Mouse (Mus musculus) urinary bladder, postnatal 25 days (tissue): ENCODE measurements around the gene Arhgap21.

Experiments
- DNase-seq: peaks from one replicate; pipeline ENCODE4 v3.0.0; 2022; ENCODE audit warnings: low spot score

Gene Arhgap21

DNA sequence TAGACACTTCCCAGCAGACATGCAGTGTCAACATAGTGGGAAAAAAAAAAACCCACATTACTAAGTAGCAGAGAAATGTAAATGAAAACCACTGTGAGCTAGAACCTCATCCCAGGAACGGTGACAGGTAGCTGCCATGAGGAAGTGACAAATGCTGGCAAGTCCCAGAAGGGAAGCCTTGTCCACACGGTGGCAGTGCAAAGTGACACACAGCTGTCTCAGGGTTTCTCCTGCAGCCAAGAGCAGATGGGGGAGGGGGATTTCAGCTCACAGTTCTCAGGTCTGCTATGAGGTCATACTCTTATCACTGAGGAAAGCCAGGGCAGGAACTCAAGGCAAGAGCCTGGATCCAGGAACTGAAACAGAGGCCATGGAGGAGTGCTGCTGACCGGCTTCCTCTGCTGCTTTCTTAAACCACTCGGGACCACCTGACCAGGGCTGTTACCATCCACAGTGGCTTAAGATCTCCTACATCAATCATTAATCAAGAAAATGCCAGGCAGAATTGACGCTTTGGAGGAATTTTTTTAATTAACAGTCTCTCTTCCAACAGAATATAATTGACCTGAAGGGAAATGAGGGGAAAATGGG lies 74.5 kb downstream of the Arhgap21 start:
- DNase-seq = no peak

GRCm38 (mm10) chr2:20888751-20889150 lies 79.9 kb downstream of the Arhgap21 start:
- no peak for DNase-seq

DNA sequence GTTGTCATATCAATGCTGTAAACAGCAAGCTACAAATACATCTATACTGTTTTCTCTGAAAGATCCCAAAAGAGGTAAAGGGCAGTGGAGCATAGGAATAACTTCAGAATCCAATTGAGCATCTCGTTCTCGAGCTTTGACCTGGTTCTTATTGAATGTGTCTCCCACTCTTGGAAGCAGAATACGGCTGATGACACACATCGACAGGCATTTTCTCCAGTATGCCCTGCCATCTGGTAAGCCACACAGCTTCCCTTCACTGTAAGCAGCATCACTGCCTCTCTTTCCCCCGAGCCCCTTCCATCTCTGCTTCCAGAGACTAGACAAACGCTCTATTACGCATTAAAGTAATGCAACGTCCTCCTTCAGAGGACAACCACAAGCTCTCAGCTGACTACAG lies 85.4 kb downstream of the Arhgap21 start:
- no peak for DNase-seq

GRCm38 (mm10) chr2:20879877-20880605 lies 88.6 kb downstream of the Arhgap21 start:
- DNase-seq = no peak

- DNase-seq = no peak
Observed at GRCm38 (mm10) chr2:20874621-20875020, 94.1 kb downstream of the Arhgap21 start.

DNA sequence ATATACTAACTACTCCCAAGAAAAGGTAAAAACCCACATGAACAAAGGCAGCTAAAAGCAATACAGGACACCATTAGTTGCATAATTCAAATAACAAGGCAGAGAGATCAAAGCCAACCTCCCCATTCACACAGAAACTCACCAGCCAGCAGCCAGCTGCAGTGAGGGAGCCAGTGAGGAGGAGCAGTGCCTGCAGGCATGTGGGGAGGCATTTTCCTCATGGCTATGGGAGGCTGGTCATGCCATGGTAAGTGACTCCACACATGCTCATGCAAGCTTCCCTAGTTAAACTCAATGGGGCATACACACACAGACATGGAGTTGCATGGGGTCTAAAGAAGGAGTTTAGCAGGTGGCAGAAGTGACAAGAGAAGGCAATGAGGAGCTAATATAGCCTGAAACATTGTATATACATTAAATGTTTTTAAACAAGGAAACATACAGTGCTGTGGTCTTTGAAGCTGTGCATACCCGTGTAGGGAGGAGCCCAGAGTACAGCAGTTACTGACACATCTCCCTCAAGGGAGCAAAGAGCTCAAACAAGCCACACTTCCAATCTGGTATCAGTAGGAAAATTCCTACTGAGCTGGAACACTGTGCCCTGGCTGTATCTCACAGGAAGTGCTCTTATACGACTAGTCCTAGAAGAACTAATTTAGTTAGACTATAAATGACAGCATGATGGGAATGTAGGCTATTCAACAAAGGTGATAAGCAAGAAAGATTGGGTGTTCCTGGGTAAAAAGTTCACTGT lies 99.3 kb downstream of the Arhgap21 start:
- DNase-seq = no peak

DNA sequence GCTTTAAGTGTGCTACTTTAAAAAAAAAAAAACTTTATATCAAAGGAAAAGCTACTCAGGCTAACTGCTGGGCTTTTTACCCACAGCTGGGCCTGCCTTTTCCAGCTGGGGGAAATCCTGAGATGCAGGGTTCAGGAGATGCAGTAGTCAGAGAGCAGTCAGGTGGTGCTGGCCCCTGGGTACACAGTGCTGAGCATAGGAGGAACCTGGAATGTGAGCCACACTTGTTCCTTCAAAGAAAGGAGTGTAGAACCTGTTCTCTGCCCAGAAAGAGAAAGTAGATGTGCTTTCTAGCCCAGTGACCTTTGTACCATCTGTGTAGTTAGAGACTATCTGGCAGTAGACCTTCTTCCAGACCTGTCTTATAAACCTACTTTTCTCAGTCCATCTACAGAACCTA lies 100.6 kb downstream of the Arhgap21 start:
- DNase-seq = no peak

DNA sequence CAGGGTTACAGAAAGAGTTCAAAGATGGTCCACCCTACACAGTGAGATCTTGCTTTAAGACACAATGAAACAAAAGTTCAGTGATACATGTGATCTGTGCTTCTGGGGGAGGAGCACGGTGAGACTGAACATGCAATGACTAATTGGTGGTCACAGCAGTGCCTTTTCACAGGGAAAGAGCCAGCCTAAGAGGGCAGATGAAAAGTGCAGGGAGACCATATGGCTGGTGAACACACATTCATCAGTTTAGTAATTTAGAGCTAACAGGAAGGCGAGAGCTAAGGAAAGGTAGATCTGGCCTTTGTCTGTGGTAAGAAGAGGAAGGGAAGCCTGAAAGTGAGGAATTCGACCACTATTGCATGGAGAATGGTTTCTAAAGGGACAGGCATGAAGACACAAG lies 102.9 kb downstream of the Arhgap21 start:
- DNase-seq = no peak

DNA sequence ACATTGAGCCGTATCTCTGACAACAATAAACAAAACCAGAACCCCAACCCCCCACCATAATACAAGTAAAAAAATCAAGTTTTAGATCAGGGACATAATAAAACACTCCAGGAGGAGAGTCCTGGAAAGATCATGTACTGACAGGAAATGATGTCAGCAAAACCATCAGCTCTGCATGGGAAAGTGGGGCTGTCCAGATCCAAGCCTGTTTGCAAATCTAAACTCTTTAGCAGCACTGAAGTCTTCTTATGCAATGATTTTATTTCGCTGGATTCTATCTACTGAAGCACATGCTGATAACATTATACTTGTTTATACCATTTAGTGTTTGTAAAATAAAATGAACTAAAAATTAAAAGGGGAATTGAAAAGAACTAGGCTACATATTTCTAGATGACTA lies 104.1 kb downstream of the Arhgap21 start:
- DNase-seq = no peak

GRCm38 (mm10) chr2:20860756-20861155 lies 107.9 kb downstream of the Arhgap21 start:
- DNase-seq = no peak

DNA sequence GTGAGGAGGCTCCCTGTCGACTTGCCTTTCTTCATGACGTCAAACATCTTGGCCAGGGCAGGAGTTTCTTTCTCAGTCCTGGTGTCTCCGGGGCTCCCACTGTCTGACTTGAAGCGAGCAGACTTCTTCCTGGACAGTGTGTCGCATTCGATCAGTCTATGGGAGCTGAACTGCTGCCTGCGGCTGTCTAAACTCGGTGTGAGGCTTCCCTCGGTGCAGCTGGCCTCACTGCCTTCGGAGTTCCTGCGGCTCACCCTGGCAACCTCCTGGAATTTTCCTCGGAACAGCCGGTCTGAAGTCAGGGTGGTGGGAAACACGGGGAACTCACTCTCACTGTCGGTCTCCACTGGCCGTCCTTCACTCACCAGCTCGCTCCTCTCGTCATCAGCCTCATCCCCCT lies 119.3 kb downstream of the Arhgap21 start:
- DNase-seq = no peak

GRCm38 (mm10) chr2:20831608-20832406 lies 136.9 kb downstream of the Arhgap21 start:
- DNase-seq = no peak

DNA sequence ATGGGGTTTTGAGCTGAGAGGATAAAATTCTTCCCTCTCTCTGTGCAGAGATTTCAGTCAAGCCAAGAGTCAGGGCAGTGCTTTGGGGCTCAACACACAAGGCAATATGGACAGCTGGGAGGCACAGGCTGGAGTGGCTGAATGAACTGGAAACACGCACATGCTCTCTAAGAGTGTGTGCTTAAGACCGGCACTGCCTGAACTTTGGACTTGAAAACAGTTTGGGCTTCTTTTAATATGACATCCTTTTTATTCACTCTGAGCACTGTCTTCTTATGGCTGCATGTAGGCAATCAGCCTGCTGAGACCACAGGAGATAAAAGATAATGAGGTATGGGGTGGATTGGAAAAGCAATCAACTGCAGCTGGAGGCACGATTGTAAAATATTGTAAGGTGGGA lies 137.8 kb downstream of the Arhgap21 start:
- no peak for DNase-seq

DNA sequence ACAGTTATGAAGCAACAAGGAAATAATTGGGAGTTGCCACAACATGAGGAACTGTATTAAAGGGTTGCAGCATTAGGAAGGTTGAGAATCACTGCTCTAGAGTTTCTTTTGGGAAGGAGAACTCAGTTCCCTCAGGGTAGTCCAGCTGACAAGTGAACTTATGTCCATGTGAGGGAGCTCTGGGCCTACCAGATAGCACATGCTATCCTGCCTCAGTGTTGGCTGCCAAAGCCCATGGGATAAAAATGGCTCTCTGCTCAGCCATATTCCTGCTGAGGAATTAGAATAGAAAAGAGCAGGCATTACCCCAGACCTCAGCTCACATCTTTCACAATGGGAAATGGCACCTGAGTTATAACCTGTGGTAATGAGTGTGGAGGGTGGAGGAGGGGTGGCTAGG lies 142.4 kb downstream of the Arhgap21 start:
- DNase-seq = no peak

GRCm38 (mm10) chr2:20818226-20818625 lies 150.5 kb downstream of the Arhgap21 start:
- no peak for DNase-seq

DNA sequence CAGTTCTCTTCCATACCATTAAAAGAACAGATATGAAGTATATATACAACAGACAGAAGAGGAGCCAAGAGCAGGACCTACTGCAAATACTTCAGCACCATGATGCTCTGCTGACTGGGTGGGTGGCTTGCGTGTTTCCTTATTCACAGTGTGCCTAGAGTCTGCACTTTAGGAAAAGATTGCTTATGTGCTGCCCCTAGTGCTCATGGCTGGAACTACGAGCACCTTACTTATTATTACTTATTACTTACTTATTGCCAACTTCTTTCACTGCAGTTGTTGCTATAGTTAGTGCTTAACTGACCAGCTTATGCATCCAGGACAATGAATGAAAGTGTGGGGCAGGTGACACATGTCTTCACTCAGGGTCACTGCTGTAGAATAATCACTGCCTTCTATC lies 154.7 kb downstream of the Arhgap21 start:
- no peak for DNase-seq

GRCm38 (mm10) chr2:20811506-20811905 lies 157.2 kb downstream of the Arhgap21 start:
- no peak for DNase-seq

DNA sequence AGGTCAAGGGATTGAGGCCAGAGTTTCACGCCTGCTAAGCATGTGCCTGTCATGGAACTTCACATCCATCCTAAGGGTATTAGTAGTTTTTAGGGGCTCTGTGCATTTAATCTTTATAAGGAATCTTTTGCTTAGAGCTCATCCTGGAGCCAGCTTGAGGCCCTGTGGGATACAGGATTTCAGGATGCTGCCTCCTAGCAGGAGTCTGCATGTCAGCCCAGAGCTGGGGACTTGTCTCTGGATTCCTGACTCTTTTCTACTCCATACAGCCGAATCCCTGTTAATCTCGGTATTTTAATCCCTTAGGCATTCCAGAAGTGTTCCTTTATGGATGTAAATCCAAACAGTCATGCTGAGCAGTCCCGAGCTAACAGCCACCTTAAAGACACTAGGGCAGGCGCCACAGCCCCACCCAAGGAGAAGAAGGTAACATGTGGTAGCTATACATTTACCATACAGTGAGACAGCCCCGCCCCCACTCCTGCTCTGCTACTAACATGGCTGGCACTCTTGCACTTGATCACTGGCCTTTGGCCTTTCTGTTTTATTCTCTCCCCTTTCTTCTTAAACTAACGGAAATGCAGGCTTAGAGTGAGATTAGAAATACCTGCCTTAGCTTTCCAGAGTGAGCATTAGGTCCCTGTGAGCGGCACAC lies 167.3 kb downstream of the Arhgap21 start:
- DNase-seq = no peak
